Mouse (Mus musculus) limb, embryonic 11.5 days (tissue): ENCODE results near the gene 1520401A03Rik. TPM values are rescaled to one million over a fixed set of nuclear protein-coding genes. Genes with fewer than 3 reads are reported as not detected.
A peak's percentile ranks its signal among the peaks of the same experiment; 100 is the strongest.

Experiments used
- ATAC-seq: fragments of 200-750 bp; cut with Nextera tagmentation; 2 replicates; pipeline ENCODE4 v1.8.0; 2017; ENCODE audit warnings: low read depth; ENCODE audit not compliant: insufficient number of reproducible peaks, low FRiP score, low TSS enrichment
- DNase-seq: peaks from one replicate; pipeline ENCODE4 v3.0.0-alpha.2; 2015; ENCODE audit warnings: low spot score
- H3K27ac ChIP-seq: fragments of 300-500 bp; sonication (generic); replicated peaks from 2 replicates; pipeline ENCODE4 v1.5.1; 2014; ENCODE audit warnings: low read depth, mild to moderate bottlenecking, low read length
- H3K27me3 ChIP-seq: fragments of 300-500 bp; sonication (generic); 2 replicates; pipeline ENCODE4 v1.6.1; 2014; ENCODE audit warnings: mild to moderate bottlenecking, low read length, mixed read lengths; ENCODE audit not compliant: control insufficient read depth, insufficient read depth
- H3K36me3 ChIP-seq: fragments of 300-500 bp; sonication (generic); 2 replicates; pipeline ENCODE4 v1.6.1; 2014; ENCODE audit warnings: mild to moderate bottlenecking, low read length, moderate library complexity, mixed read lengths; ENCODE audit not compliant: control insufficient read depth, insufficient read depth
- H3K4me1 ChIP-seq: fragments of 300-500 bp; sonication (generic); 2 replicates; pipeline ENCODE4 v1.6.1; 2014; ENCODE audit warnings: low read length, mixed read lengths; ENCODE audit not compliant: control insufficient read depth, insufficient read depth
- H3K4me2 ChIP-seq: fragments of 300-500 bp; sonication (generic); 2 replicates; pipeline ENCODE4 v1.6.1; 2014; ENCODE audit warnings: low read depth, mild to moderate bottlenecking, moderate library complexity; ENCODE audit not compliant: severe bottlenecking
- H3K4me3 ChIP-seq: fragments of 300-500 bp; sonication (generic); 2 replicates; pipeline ENCODE4 v1.5.1; 2014; ENCODE audit warnings: low read depth, low read length
- H3K9ac ChIP-seq: fragments of 300-500 bp; sonication (generic); 2 replicates; pipeline ENCODE4 v1.6.1; 2014; ENCODE audit warnings: mild to moderate bottlenecking, low read length
- H3K9me3 ChIP-seq: fragments of 300-500 bp; sonication (generic); 2 replicates; pipeline ENCODE4 v1.6.1; 2016; ENCODE audit warnings: low read length; ENCODE audit not compliant: control insufficient read depth
- WGBS: fragments of 180-500 bp; shearing (Covaris S2); extraction: QIAGEN DNeasy Blood & Tissue Kit; methylation state at CpG from one replicate; pipeline ENCODE4 v1.1.7; 2014; 5-methylcytosine and 5-hydroxymethylcytosine counted together
- polyA plus RNA-seq: library from polyadenylated mRNA; unstranded; fragments of >200 nt; fragmentation: Nextera tagmentation; extraction: Ambion mirVana; gene quantifications from 2 replicates; pipeline ENCODE4 v1.2.1, GENCODE M21; 2014

The 1520401A03Rik gene
- polyA plus RNA-seq, 1 experiment from 2014 or later: 0.13 TPM

DNA sequence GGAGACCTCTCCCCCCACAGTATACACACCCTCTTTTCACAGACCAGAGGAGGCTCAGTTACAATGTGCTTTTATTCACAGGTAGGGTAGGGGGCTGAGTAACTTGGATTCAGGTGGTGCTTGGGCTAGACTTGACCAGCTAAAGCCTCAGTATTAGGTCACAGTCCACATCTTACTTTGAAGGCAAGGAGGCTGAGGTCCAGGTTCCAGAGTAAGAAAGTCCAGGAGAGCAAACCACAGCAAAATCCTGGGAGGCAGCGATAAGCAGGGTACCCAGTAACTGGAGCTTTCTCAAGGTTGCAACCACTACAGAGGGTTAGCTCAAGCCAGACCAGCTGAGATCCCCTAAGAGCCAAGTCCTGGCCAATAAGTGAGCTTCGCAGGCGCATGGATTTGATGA, 40.1 kb downstream of the 1520401A03Rik start:
- H3K4me3 ChIP-seq: 0 out of 2 replicates have a peak overlapping the region, but pooled peaks have one; percentile 21
- H3K36me3 ChIP-seq: no peaks in the 10 kb centered on the region
- no peaks in the 10 kb centered on the region for H3K9me3 ChIP-seq
- H3K4me2 ChIP-seq: peak overlapping the region; percentile 36; the same call in 1 of the 2 replicates
- no peak for ATAC-seq
- 63% methylated on average over 3 of the region's 3 CpGs for WGBS
- H3K27me3 ChIP-seq: peaks cover 49% of the 10 kb centered on the region
- no peak overlapping the region for H3K27ac ChIP-seq
- DNase-seq: no peak
- H3K9ac ChIP-seq: no peak overlapping the region
- peaks cover 22% of the 10 kb centered on the region for H3K4me1 ChIP-seq

DNA sequence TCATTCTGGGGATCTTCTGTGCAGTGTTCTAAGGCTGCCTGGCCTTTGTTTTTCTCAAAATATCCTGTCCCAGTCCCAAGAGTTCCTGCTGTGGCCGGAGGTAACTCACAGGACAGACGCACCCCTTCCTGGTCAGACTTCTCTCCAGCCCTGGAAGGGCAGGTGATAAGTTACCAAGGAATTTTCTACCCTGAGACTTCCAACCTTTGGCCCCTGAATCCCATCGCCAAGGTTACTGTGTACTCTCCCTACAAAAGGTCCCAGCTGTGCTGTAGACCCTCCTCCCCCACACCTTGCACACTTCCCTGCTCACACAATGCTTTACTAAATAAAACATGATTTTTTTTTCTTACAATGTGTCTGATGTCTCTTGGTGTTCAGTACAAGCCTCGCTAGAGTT, 40.5 kb downstream of the 1520401A03Rik start:
- H3K27me3 ChIP-seq: peaks cover 49% of the 10 kb centered on the region
- peaks cover 25% of the 10 kb centered on the region for H3K4me1 ChIP-seq
- H3K4me3 ChIP-seq: no peak overlapping the region
- WGBS: 55% methylated on average over 4 of the region's 4 CpGs
- no peak overlapping the region for H3K9ac ChIP-seq
- H3K27ac ChIP-seq: no peak overlapping the region
- no peak for DNase-seq
- no peak overlapping the region for H3K4me2 ChIP-seq
- ATAC-seq: no peak
- H3K9me3 ChIP-seq: no peaks in the 10 kb centered on the region
- H3K36me3 ChIP-seq: no peaks in the 10 kb centered on the region

GRCm38 (mm10) chr17:23681086-23681485, 41.5 kb downstream of the 1520401A03Rik start:
- Histone ChIP-seq H3K9ac (no peak overlapping the region), H3K4me1 (peaks cover 31% of the 10 kb centered on the region), H3K9me3 (no peaks in the 10 kb centered on the region), H3K27me3 (peaks cover 57% of the 10 kb centered on the region), H3K27ac (no peak overlapping the region), H3K4me2 (no peak overlapping the region), H3K4me3 (no peak overlapping the region), H3K36me3 (no peaks in the 10 kb centered on the region)
- DNase-seq: no peak
- 65% methylated on average over 10 of the region's 10 CpGs for WGBS
- ATAC-seq: no peak

- no peak overlapping the region for H3K9ac ChIP-seq
- no peak for ATAC-seq
- H3K4me3 ChIP-seq: no peak overlapping the region
Measured at GRCm38 (mm10) chr17:23680336-23680735, 42.2 kb downstream of the 1520401A03Rik start.

DNA sequence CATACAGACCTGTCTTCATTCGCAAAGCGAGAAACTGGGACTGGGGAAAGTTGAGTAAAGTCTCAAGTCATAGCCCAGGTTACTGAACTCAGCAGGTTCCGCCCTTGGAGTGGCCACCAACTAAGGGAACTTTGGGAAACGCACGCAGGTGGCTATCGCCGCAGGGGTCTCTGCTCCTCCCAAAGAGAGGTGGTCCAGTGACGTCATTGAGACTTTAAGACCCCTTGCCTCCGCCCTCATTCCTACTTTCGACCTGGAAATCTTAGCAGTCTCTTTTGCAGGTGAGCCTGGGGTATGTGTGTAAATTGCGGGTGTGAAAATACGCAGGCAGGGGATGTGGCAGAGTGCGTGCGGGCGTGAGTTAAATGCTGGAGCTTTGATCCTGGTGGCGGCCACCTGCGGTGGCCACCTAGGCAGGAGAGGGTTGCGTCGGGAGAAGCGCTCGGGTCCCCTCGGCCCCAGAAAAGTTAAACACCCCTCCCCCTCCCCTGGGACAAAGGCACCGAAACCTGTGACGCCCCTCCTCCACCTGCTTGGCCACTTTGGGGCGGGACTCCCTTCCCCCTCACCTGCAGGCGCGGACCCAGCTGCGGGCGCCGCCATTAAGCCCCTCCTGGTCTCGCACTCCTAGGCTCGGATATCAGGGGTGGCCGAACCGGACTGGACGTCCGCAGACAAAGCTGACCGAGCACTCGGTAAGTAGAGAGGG, 43.3 kb downstream of the 1520401A03Rik start, which contains the start of gene Cldn6:
Gene Cldn6 (plus strand): TSS at position 123 of the 709 bp plus-strand sequence.
- peak; percentile 29 for DNase-seq
- 3% methylated on average over 36 of the region's 38 CpGs for WGBS
- no peaks in the 10 kb centered on the region for H3K36me3 ChIP-seq
- H3K9me3 ChIP-seq: no peaks in the 10 kb centered on the region
- peaks cover 64% of the 10 kb centered on the region for H3K27me3 ChIP-seq
- H3K4me3 ChIP-seq: peak within 1 kb of the TSS; percentile 23
- H3K4me2 ChIP-seq: peak within 1 kb of the TSS; percentile 41
- ATAC-seq: no peak
- no peak within 1 kb of the TSS for H3K9ac ChIP-seq
- peaks cover 38% of the 10 kb centered on the region for H3K4me1 ChIP-seq
- no peak within 1 kb of the TSS for H3K27ac ChIP-seq

More at GRCm38 (mm10) chr17:23680336-23680735, 42.2 kb downstream of the 1520401A03Rik start:
- DNase-seq: no peak
- 70% methylated on average over 9 of the region's 9 CpGs for WGBS
- peaks cover 37% of the 10 kb centered on the region for H3K4me1 ChIP-seq
- H3K9me3 ChIP-seq: no peaks in the 10 kb centered on the region
- no peaks in the 10 kb centered on the region for H3K36me3 ChIP-seq
- peaks cover 63% of the 10 kb centered on the region for H3K27me3 ChIP-seq
- no peak overlapping the region for H3K27ac ChIP-seq
- peak overlapping the region; percentile 41; the same call in 1 of the 2 replicates for H3K4me2 ChIP-seq

DNA sequence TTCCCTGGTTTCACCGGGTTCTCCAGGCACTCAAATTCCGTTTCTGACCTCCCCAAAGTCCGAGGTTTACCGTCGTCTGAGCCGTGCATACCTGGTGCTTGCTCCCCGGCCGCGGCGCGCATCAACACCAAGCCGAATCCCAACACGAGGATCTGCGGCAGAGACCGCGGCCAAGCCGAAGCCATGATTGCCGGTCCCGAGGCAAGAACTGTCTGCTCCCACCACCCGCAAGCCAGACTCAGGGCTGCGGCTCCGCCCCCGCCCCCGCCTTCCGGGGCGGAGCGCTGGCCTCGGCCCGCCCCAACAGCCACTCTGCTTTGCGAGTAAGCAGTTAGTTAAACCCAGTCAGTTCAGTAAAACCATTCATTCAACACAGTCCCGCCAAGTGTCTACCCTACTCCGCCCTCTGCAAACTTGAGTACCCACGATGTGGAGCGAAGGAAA, 45.3 kb downstream of the 1520401A03Rik start, which contains the start of gene Tnfrsf12a:
Gene Tnfrsf12a (minus strand): TSS at position 233 of the 444 bp plus-strand sequence.
- ATAC-seq: no peak

GRCm38 (mm10) chr17:23676473-23677031, 46.0 kb downstream of the 1520401A03Rik start:
- DNase-seq: peak; percentile 52
- no peaks in the 10 kb centered on the region for H3K36me3 ChIP-seq
- no peak overlapping the region; the same call in 1 of the 2 replicates for H3K9ac ChIP-seq
- WGBS: 1% methylated on average over 36 of the region's 37 CpGs
- H3K4me2 ChIP-seq: peak overlapping the region; percentile 70
- peak overlapping the region; percentile 39 for H3K4me3 ChIP-seq
- H3K9me3 ChIP-seq: no peaks in the 10 kb centered on the region
- H3K27me3 ChIP-seq: peaks cover 48% of the 10 kb centered on the region
- no peak for ATAC-seq
- H3K27ac ChIP-seq: no peak overlapping the region
- H3K4me1 ChIP-seq: peaks cover 29% of the 10 kb centered on the region

More for the DNA sequence above, 45.3 kb downstream of the 1520401A03Rik start, which contains the start of gene Tnfrsf12a:
- peak within 1 kb of the TSS; percentile 70 for H3K4me2 ChIP-seq
- H3K36me3 ChIP-seq: no peaks in the 10 kb centered on the region
- H3K27ac ChIP-seq: no peak within 1 kb of the TSS
- 1% methylated on average over 34 of the region's 34 CpGs for WGBS
- H3K27me3 ChIP-seq: peaks cover 52% of the 10 kb centered on the region
- DNase-seq: peak; percentile 86
- H3K9me3 ChIP-seq: no peaks in the 10 kb centered on the region
- H3K9ac ChIP-seq: peak within 1 kb of the TSS; percentile 8; the same call in 1 of the 2 replicates
- H3K4me1 ChIP-seq: peaks cover 29% of the 10 kb centered on the region
- peak within 1 kb of the TSS; percentile 39 for H3K4me3 ChIP-seq

DNA sequence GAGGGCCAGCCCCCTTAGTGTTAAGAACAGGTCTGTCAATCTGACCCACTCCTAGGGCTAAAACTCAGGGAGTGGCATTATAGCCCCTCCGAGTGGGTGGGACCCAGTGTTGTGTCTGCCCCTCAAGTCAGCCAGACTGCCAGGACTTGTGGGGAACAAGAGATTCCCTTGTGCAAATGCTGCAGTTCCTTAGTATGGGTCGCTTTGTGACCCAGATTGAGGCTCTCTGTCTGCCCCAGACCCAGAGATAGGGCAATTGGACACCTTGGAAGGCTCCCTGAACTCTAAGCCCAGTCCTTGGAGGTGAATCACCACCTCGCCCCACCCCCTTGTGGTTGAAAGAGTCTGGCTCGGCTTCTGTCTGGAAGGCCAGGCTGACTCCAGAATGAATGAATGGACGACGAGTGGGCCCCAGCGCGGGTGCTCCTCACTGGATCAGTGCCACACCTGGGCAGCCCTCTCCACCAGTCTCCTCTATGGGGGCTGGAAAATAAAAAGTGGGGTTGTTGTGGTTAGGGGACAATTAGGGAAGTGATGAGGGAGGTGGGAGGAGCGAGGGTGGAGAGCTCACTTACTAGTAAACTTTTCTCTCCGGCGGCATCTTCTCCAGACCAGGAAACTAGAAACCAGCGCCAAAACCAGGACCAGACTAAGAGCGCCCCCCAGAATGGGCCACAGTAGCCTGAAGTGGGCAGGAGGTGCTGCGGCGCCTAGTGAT, 46.9 kb downstream of the 1520401A03Rik start:
- peak overlapping the region; percentile 39; the same call in 1 of the 2 replicates for H3K4me3 ChIP-seq
- DNase-seq (peak; percentile 55), ATAC-seq (no peak)
- peaks cover 39% of the 10 kb centered on the region for H3K27me3 ChIP-seq
- H3K4me2 ChIP-seq: peak overlapping the region; percentile 70
- 10% methylated on average over 15 of the region's 15 CpGs for WGBS
- H3K27ac ChIP-seq: no peak overlapping the region
- no peaks in the 10 kb centered on the region for H3K9me3 ChIP-seq
- H3K36me3 ChIP-seq: no peaks in the 10 kb centered on the region
- no peak overlapping the region for H3K9ac ChIP-seq
- H3K4me1 ChIP-seq: peaks cover 29% of the 10 kb centered on the region
